Mouse (Mus musculus) embryonic facial prominence, embryonic 12.5 days (tissue): ENCODE measurements around the gene Cacna1a. TPM values are rescaled to one million over a fixed set of nuclear protein-coding genes. Genes with fewer than 3 reads are reported as not detected.

Experiments used
- ATAC-seq: fragments of 200-750 bp; cut with Nextera tagmentation; 2 replicates; pipeline ENCODE4 v1.8.0; 2017; ENCODE audit not compliant: insufficient number of reproducible peaks, insufficient read depth, low FRiP score, low TSS enrichment
- H3K27ac ChIP-seq: fragments of 300-500 bp; sonication (generic); 2 replicates; pipeline ENCODE4 v1.5.1; 2016; ENCODE audit warnings: mild to moderate bottlenecking
- H3K27me3 ChIP-seq: fragments of 300-500 bp; sonication (generic); 2 replicates; pipeline ENCODE4 v1.6.1; 2016; ENCODE audit warnings: mild to moderate bottlenecking, moderate library complexity
- H3K36me3 ChIP-seq: fragments of 300-500 bp; sonication (generic); 2 replicates; pipeline ENCODE4 v1.6.1; 2016; ENCODE audit warnings: mild to moderate bottlenecking
- H3K4me1 ChIP-seq: fragments of 300-500 bp; sonication (generic); 2 replicates; pipeline ENCODE4 v1.6.1; 2016
- H3K4me2 ChIP-seq: fragments of 300-500 bp; sonication (generic); replicated peaks from 2 replicates; pipeline ENCODE4 v1.6.1; 2016; ENCODE audit warnings: mild to moderate bottlenecking, moderate library complexity
- H3K4me3 ChIP-seq: fragments of 300-500 bp; sonication (generic); 2 replicates; pipeline ENCODE4 v1.5.1; 2016; ENCODE audit warnings: mild to moderate bottlenecking
- H3K9ac ChIP-seq: fragments of 300-500 bp; sonication (generic); 2 replicates; pipeline ENCODE4 v1.6.1; 2016; ENCODE audit warnings: mild to moderate bottlenecking, moderate library complexity
- H3K9me3 ChIP-seq: fragments of 300-500 bp; sonication (generic); 2 replicates; pipeline ENCODE4 v1.6.1; 2016; ENCODE audit warnings: mild to moderate bottlenecking, moderate library complexity
- WGBS: fragments of 180-500 bp; shearing (Covaris S2); methylation state at CpG from one replicate; pipeline ENCODE4 v1.1.7; 2016; 5-methylcytosine and 5-hydroxymethylcytosine counted together
- polyA plus RNA-seq: library from polyadenylated mRNA; unstranded; fragments of >200 nt; fragmentation: Nextera tagmentation; extraction: Ambion mirVana; gene quantifications from 2 replicates; pipeline ENCODE4 v1.2.1, GENCODE M21; 2016

The Cacna1a gene
- polyA plus RNA-seq, 1 experiment from 2014 or later = 11.0 TPM

GRCm38 (mm10) chr8:84439813-84440212 is 51.6 kb downstream of the Cacna1a start:
- 87% methylated on average over 7 of the region's 7 CpGs for WGBS
- Histone ChIP-seq H3K4me1 (no peaks in the 10 kb centered on the region), H3K4me3 (no peak overlapping the region), H3K36me3 (no peaks in the 10 kb centered on the region), H3K9me3 (no peaks in the 10 kb centered on the region), H3K27ac (no peak overlapping the region), H3K27me3 (no peaks in the 10 kb centered on the region), H3K4me2 (no peak overlapping the region), H3K9ac (no peak overlapping the region)
- ATAC-seq = no peak

- no peak overlapping the region for H3K27ac ChIP-seq
- no peak overlapping the region for H3K4me3 ChIP-seq
- 27% methylated on average over 1 of the region's 1 CpGs for WGBS
- H3K27me3 ChIP-seq = no peaks in the 10 kb centered on the region
- H3K9ac ChIP-seq = no peak overlapping the region
- H3K4me1 ChIP-seq = no peaks in the 10 kb centered on the region
- no peak overlapping the region for H3K4me2 ChIP-seq
- no peaks in the 10 kb centered on the region for H3K9me3 ChIP-seq
- no peak for ATAC-seq
- no peaks in the 10 kb centered on the region for H3K36me3 ChIP-seq
These were observed 53.8 kb downstream of the Cacna1a start for GRCm38 (mm10) chr8:84442043-84442442.

- Histone ChIP-seq H3K27me3 (no peaks in the 10 kb centered on the region), H3K4me1 (no peaks in the 10 kb centered on the region), H3K27ac (no peak overlapping the region), H3K36me3 (no peaks in the 10 kb centered on the region), H3K9ac (no peak overlapping the region), H3K4me2 (no peak overlapping the region), H3K4me3 (no peak overlapping the region), H3K9me3 (no peaks in the 10 kb centered on the region)
- ATAC-seq = no peak
- 71% methylated on average over 9 of the region's 9 CpGs for WGBS
These were observed 58.3 kb downstream of the Cacna1a start for GRCm38 (mm10) chr8:84446571-84446991.

GRCm38 (mm10) chr8:84454532-84454931 is 66.3 kb downstream of the Cacna1a start:
- no peak overlapping the region for H3K4me3 ChIP-seq
- no peaks in the 10 kb centered on the region for H3K9me3 ChIP-seq
- H3K27ac ChIP-seq = no peak overlapping the region
- H3K9ac ChIP-seq = no peak overlapping the region
- WGBS = 31% methylated on average over 6 of the region's 6 CpGs
- H3K36me3 ChIP-seq = no peaks in the 10 kb centered on the region
- ATAC-seq = no peak
- H3K4me2 ChIP-seq = no peak overlapping the region
- H3K4me1 ChIP-seq = no peaks in the 10 kb centered on the region
- no peaks in the 10 kb centered on the region for H3K27me3 ChIP-seq

- peaks cover 5% of the 10 kb centered on the region; the same call in 1 of the 2 replicates for H3K9me3 ChIP-seq
- no peaks in the 10 kb centered on the region for H3K36me3 ChIP-seq
- 64% methylated on average over 7 of the region's 7 CpGs for WGBS
- H3K9ac ChIP-seq = no peak overlapping the region
- H3K27me3 ChIP-seq = no peaks in the 10 kb centered on the region
- H3K27ac ChIP-seq = no peak overlapping the region
- ATAC-seq = no peak
- H3K4me1 ChIP-seq = no peaks in the 10 kb centered on the region
- no peak overlapping the region for H3K4me3 ChIP-seq
- no peak overlapping the region for H3K4me2 ChIP-seq
These were observed 70.6 kb downstream of the Cacna1a start for GRCm38 (mm10) chr8:84458853-84459252.

GRCm38 (mm10) chr8:84459276-84459675 is 71.0 kb downstream of the Cacna1a start:
- Histone ChIP-seq H3K9me3 (peaks cover 5% of the 10 kb centered on the region; the same call in 1 of the 2 replicates), H3K36me3 (no peaks in the 10 kb centered on the region), H3K27me3 (no peaks in the 10 kb centered on the region), H3K4me1 (no peaks in the 10 kb centered on the region), H3K9ac (no peak overlapping the region), H3K4me2 (no peak overlapping the region), H3K27ac (no peak overlapping the region), H3K4me3 (no peak overlapping the region)
- no peak for ATAC-seq
- WGBS = 30% methylated on average over 5 of the region's 5 CpGs

GRCm38 (mm10) chr8:84460698-84461097 is 72.5 kb downstream of the Cacna1a start:
- H3K27ac ChIP-seq = no peak overlapping the region
- no peak overlapping the region for H3K9ac ChIP-seq
- peaks cover 5% of the 10 kb centered on the region; the same call in 1 of the 2 replicates for H3K9me3 ChIP-seq
- H3K4me2 ChIP-seq = no peak overlapping the region
- no peaks in the 10 kb centered on the region for H3K36me3 ChIP-seq
- no peaks in the 10 kb centered on the region for H3K27me3 ChIP-seq
- ATAC-seq = no peak
- H3K4me1 ChIP-seq = no peaks in the 10 kb centered on the region
- no peak overlapping the region for H3K4me3 ChIP-seq
- WGBS = 63% methylated on average over 2 of the region's 2 CpGs

GRCm38 (mm10) chr8:84466932-84467331 is 78.7 kb downstream of the Cacna1a start:
- Histone ChIP-seq H3K27ac (no peak overlapping the region), H3K9me3 (0 out of 2 replicates have a peak, but pooled peaks cover 5% of the 10 kb centered on the region), H3K36me3 (no peaks in the 10 kb centered on the region), H3K27me3 (no peaks in the 10 kb centered on the region), H3K9ac (no peak overlapping the region), H3K4me2 (no peak overlapping the region), H3K4me1 (no peaks in the 10 kb centered on the region), H3K4me3 (no peak overlapping the region)
- ATAC-seq = no peak
- WGBS = 79% methylated on average over 1 of the region's 1 CpGs

GRCm38 (mm10) chr8:84469076-84469475 is 80.8 kb downstream of the Cacna1a start:
- no peak overlapping the region for H3K27ac ChIP-seq
- no peak overlapping the region for H3K4me3 ChIP-seq
- WGBS = 71% methylated on average over 4 of the region's 4 CpGs
- H3K9ac ChIP-seq = no peak overlapping the region
- ATAC-seq = no peak
- no peaks in the 10 kb centered on the region for H3K9me3 ChIP-seq
- H3K36me3 ChIP-seq = no peaks in the 10 kb centered on the region
- no peak overlapping the region for H3K4me2 ChIP-seq
- no peaks in the 10 kb centered on the region for H3K27me3 ChIP-seq
- no peaks in the 10 kb centered on the region for H3K4me1 ChIP-seq

GRCm38 (mm10) chr8:84471271-84471995 is 83.2 kb downstream of the Cacna1a start:
- Histone ChIP-seq H3K4me1 (no peaks in the 10 kb centered on the region), H3K27me3 (no peaks in the 10 kb centered on the region), H3K4me3 (no peak overlapping the region), H3K4me2 (no peak overlapping the region), H3K36me3 (no peaks in the 10 kb centered on the region), H3K9me3 (no peaks in the 10 kb centered on the region), H3K9ac (no peak overlapping the region), H3K27ac (no peak overlapping the region)
- 43% methylated on average over 9 of the region's 9 CpGs for WGBS
- no peak for ATAC-seq

- H3K4me1 ChIP-seq = no peaks in the 10 kb centered on the region
- no peak overlapping the region for H3K4me2 ChIP-seq
- WGBS = 61% methylated on average over 1 of the region's 1 CpGs
- no peak overlapping the region for H3K9ac ChIP-seq
- H3K36me3 ChIP-seq = no peaks in the 10 kb centered on the region
- H3K27ac ChIP-seq = no peak overlapping the region
- no peak overlapping the region for H3K4me3 ChIP-seq
- no peak for ATAC-seq
- H3K9me3 ChIP-seq = no peaks in the 10 kb centered on the region
- no peaks in the 10 kb centered on the region for H3K27me3 ChIP-seq
These were observed 86.2 kb downstream of the Cacna1a start for GRCm38 (mm10) chr8:84474456-84474855.

- H3K9ac ChIP-seq = no peak overlapping the region
- no peak for ATAC-seq
- H3K36me3 ChIP-seq = no peaks in the 10 kb centered on the region
- H3K4me3 ChIP-seq = no peak overlapping the region
- H3K9me3 ChIP-seq = no peaks in the 10 kb centered on the region
- H3K27ac ChIP-seq = no peak overlapping the region
- no peak overlapping the region for H3K4me2 ChIP-seq
- no peaks in the 10 kb centered on the region for H3K4me1 ChIP-seq
- WGBS = 79% methylated on average over 3 of the region's 3 CpGs
- no peaks in the 10 kb centered on the region for H3K27me3 ChIP-seq
These were observed 89.1 kb downstream of the Cacna1a start for GRCm38 (mm10) chr8:84477341-84477740.
